Mouse (Mus musculus) right cerebral cortex, postnatal 25 days (tissue): ENCODE measurements around the gene Lrrc27.

Experiments used
- DNase-seq: peaks from one replicate; pipeline ENCODE4 v3.0.0; 2022

The Lrrc27 gene

GRCm38 (mm10) chr7:139277536-139277935, 64.7 kb downstream of the Lrrc27 start:
- DNase-seq, result no peak

GRCm38 (mm10) chr7:139279571-139279970, 66.8 kb downstream of the Lrrc27 start:
- DNase-seq, result no peak

GRCm38 (mm10) chr7:139280044-139280443, 67.3 kb downstream of the Lrrc27 start:
- no peak for DNase-seq

GRCm38 (mm10) chr7:139281195-139281594, 68.4 kb downstream of the Lrrc27 start:
- DNase-seq, result no peak

GRCm38 (mm10) chr7:139282037-139282436, 69.2 kb downstream of the Lrrc27 start:
- DNase-seq, result no peak

GRCm38 (mm10) chr7:139285295-139285943, 72.6 kb downstream of the Lrrc27 start:
- no peak for DNase-seq

GRCm38 (mm10) chr7:139288540-139288939, 75.8 kb downstream of the Lrrc27 start:
- no peak for DNase-seq
